Mouse (Mus musculus) kidney, postnatal 25 days (tissue): ENCODE data around the gene Acsbg2.

Source experiments
- DNase-seq, 2 experiments: peaks; one replicate each; pipeline ENCODE4 v3.0.0; 2021; ENCODE audit warnings: mixed read lengths in 2 of 2

Acsbg2 gene

GRCm38 (mm10) chr17:56870287-56870953 is 3.8 kb downstream of the Acsbg2 start:
- DNase-seq: no peak

GRCm38 (mm10) chr17:56869481-56869977 is 4.7 kb downstream of the Acsbg2 start:
- no peak for DNase-seq

DNA sequence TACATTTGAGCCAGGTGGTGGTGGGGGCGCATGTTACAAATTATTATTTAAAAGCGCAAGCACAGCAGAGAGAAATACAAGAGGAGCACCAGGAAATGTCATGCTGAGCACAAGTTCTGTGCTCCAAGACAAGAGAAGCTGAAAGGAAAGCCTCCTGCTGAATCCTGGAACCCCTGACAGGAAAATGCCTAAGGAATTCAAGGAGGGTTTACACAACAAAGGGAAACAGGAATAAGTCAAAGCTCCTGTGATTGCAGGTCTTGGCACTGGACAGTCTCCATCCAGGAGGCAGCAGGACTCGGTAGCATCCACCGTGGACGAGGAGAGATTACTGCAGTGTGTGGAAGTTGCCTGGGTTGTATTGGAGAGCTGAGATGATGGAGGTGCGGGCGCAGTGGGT is 8.2 kb downstream of the Acsbg2 start:
- DNase-seq: no peak

DNA sequence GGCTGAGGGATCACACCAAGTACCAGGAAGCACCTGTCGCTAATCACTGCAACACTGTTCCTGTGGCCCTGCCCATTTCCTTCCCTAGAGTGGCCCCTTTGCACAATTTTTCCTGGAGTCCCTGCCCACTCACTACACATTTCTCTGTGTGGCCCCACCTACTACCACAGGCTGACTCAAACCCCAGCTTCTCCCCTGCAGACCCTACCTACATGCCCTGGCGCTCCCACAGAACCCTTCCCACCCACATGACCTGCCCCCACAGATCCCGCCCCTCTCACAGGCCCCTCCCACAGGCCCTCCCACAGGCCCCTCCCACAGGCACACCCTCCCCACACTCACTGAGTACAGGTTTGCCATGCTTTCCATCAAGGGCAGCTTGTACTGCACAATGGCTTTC is 13.1 kb downstream of the Acsbg2 start:
- no peak for DNase-seq

- no peak for DNase-seq
Measured at GRCm38 (mm10) chr17:56858922-56859321, 15.3 kb downstream of the Acsbg2 start.

- DNase-seq: peak; percentile 67 to 78
Measured at GRCm38 (mm10) chr17:56858216-56858615, 16.0 kb downstream of the Acsbg2 start.

DNA sequence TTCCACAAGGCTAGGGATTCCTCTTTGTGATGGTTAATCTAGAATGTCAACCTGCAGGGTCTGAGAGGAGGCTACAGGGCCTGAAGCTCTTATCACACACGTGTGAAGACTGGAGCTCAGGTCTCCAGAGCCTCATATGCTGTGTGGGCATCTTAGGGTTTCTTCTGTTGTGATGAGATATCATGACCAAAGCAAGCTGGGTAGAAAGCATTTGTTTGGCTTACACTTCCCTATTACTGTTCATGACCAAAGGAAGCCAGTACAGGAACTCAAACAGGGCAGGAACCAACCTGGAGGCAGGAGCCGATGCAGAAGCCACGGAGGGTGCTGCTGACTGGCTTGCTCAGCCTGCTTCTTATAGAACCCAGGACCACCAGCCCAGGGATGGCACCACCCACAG is 18.8 kb downstream of the Acsbg2 start:
- no peak for DNase-seq

GRCm38 (mm10) chr17:56851167-56851566 is 23.1 kb downstream of the Acsbg2 start:
- DNase-seq: no peak

DNA sequence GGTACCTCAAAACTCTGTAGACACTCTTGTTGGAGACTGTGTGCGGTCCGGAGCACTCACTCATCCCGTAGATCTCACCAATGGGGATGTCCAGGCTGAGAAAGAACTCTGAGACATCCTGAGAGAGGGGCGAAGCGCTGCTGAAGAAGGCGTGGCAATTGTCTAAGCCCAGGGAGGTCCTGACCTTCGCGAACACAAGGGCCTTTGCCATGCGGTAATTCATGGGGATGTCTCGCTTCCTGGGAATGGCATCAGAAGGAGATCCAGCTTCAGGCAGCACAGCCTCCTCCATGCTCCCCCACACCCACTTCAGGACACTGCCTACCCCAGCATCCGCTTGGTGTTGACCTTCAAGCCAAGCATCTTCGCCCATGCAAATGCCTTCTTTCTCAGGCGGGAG is 24.5 kb downstream of the Acsbg2 start:
- no peak for DNase-seq

DNA sequence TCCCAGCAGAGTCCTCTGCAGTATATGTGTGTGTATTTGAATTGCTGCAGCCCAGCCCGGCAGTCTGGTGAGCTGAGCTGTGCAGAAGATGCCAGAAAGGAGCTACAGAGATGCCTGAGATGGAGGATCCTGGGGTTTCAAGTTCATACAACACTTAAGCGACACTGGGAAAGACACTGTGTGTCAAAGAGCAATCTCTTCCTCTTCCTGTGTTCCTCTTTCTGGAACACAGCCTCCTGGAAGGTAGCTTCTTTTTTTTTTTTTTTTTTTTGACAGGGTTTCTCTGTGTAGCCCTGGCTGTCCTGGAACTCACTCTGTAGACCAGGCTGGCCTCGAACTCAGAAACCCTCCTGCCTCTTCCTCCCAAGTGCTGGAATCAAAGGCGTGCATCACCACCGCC is 25.5 kb downstream of the Acsbg2 start:
- DNase-seq: no peak

DNA sequence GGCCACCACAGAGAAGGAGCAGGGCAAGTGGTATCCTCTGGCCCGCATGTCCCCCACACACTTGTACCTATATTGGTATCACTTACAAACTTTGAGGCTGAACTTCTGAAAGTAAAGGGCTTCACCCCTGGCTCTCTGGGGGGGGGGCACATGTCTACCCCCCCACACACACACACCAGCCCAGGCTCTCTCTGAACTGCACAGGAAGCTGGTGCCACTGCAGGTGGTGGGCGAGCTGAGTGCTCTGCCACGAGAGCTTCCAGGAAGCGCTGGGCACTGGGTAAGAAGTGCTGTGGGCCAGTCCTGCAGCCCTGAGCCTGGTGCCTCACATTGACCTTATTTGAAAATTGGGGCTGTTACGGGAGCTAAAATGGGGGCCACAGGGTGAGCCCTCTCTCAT is 30.6 kb downstream of the Acsbg2 start:
- no peak for DNase-seq

DNA sequence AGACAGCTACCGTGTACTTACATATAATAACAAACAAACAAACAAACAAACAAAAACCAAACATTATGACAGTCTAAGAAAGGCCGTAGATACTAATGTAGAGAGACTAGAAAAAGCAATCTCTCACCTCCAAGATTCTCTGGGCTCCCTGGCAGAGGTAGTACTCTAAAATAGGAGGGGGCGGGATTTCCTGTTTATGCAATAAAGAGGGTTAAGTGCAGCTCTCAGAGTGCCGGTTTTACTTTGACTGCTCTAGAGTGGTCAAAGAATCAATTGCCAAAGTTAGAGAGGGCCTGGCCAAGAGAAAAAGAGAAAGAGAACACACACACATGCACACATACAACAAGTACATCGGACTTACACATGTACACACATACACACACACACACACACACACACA is 32.1 kb downstream of the Acsbg2 start:
- DNase-seq: no peak

- no peak for DNase-seq
Measured at GRCm38 (mm10) chr17:56840524-56840923, 33.7 kb downstream of the Acsbg2 start.

- DNase-seq: no peak
Measured at GRCm38 (mm10) chr17:56836336-56836735, 37.9 kb downstream of the Acsbg2 start.

DNA sequence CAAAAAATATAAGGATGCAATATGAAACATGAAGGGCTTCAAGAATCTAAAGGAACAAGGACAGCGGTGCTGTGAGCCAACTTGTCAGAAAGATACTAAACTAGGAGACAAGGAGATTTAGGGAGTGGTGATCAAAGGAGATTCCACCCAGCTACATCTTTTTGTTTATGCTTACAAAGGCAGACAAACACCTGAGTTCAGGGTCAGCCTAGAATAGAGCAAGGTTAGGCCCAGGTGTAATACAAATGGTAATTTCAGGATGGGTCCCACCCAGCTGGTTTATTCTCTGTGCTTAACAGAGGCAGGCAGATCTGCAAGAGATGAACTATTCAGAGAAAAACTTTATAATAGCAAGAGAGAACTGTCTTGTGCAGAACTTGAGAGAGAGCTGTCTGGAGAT is 40.9 kb downstream of the Acsbg2 start:
- DNase-seq: no peak

GRCm38 (mm10) chr17:56832918-56833317 is 41.3 kb downstream of the Acsbg2 start:
- no peak for DNase-seq

GRCm38 (mm10) chr17:56831111-56831816 is 43.0 kb downstream of the Acsbg2 start:
- DNase-seq: peak; percentile 99

DNA sequence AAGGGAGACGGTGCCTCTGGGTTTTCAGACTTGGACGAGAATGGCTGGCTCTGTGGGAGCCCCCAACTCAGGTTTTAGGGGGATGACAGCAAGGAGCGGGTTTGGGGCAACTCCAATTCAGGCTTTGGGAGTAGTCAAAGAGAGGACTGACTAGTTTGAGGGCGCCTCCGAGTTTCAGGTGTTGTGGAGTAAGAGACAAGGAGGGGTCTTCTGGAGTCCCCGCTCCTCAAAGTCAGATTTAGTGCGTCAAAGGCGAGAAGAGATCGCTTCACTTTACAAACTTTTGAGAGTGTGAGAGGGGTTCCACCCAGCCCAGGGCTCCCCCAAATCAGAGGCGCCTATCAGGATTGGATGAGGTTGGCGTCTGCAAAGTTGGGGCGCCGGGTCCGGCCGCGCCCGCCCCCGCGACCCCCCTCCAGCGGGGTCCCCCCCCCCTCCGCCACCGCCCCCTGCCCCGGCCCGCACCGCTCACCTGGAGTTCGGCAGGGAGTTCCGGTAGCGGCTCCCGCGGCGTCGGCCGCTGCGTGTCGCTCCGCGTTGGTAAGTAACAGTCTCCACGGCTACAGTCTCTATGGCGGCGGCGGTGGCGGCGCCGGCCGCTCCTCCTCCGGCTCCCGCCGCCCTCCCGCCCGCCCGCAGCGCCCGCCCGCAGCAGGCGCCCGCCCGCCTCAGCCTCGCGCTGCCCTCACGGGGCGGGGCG is 43.7 kb downstream of the Acsbg2 start, which contains the start of gene Rfx2:
TSS of gene Rfx2 (minus strand) at position 603 of the 700 bp plus-strand sequence.
- DNase-seq: no peak

DNA sequence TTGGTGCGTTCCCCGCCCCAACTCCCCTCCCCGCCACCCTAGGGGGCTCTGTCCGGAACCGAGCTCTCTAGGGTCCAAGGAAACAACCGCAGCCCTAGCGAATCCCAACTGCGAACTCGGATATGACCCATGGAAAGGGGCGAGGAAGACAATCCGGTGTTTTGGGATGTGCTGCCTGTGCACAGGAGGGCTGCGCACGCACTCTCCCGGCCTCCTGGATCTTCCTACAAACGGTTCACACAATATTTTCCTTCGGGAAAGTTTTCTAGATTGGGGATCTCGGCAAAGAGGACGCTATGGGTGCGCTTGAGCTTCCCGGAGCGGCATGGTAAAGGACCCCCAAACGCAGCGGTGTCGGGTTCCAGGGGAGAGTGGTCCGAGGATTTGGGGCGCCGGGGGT is 44.5 kb downstream of the Acsbg2 start:
- no peak for DNase-seq

DNA sequence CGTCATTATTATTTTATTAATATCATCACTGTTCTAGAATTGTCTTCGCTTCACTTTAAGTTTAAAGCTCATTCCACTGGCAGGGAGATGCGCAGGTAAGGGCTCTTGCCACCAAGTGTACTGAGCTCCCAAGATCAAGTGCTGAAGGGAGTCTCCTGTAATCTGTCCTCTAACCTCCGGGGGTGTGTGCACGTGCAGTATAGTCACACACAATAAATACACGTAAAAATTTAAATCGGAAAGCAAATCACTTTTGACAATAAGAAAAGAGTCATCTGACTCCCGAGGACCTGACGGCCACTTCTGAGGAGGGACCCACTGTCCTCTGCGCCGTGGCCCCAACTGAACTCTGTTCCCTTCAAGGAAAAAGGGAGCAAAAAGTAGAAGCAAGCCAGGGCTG is 45.1 kb downstream of the Acsbg2 start:
- DNase-seq: no peak

GRCm38 (mm10) chr17:56826718-56827117 is 47.5 kb downstream of the Acsbg2 start:
- DNase-seq: no peak

GRCm38 (mm10) chr17:56823352-56823751 is 50.9 kb downstream of the Acsbg2 start:
- DNase-seq: no peak

DNA sequence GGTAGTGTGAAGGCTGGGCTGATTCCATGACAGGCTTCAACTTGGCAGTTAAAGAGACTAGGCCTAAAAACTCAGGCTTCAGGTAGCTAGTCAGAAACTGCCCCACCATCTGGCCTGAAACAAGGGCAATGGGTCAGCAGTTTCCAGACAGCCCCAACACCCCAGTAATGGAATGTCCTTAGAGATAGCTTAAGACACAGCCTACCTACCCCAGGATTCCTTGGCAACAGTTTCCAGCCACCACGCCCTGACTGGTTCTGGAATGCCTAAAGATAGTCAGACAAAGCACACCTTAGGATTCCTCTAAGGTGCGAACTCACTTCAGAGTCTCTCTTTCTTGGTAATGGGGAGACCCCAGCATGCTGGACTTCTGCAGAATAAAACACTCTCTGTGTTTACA is 51.9 kb downstream of the Acsbg2 start:
- DNase-seq: no peak

GRCm38 (mm10) chr17:56819694-56820111 is 54.5 kb downstream of the Acsbg2 start:
- no peak for DNase-seq
